Mouse (Mus musculus): Measurements from ENCODE around the gene Fbf1. TPM values are rescaled to one million over a fixed set of nuclear protein-coding genes. Genes with fewer than 3 reads are reported as not detected.

The Fbf1 gene
- total RNA-seq, 1 experiment from 2014 or later: 53.0 TPM

GRCm38 (mm10) chr11:116178411-116179121 is 10.6 kb upstream of the Fbf1 start:
- DNase-seq: no peak

- no peak for DNase-seq
Measured at GRCm38 (mm10) chr11:116176010-116176409, 8.0 kb upstream of the Fbf1 start.

- DNase-seq: peak; percentile 62
Measured at GRCm38 (mm10) chr11:116174775-116175448, 6.9 kb upstream of the Fbf1 start.

DNA sequence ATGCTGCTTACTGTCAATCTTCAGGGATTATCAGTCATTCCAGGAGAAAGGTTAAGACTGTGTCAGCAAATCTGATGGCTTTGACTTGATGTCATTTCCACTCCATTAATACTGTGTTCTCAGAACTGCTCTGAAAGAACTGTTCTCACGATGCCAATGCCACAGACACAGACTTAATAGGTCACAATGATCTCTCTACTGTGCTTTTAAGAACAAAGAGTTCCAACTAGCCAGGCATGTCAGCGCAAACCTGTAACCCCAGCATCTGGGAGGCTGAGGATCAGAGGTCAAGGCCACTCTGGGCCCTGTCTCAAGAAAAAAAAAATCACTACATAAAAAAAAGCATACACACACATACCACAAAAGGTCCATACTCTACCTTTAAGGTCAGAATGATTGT is 4.0 kb upstream of the Fbf1 start:
- DNase-seq: no peak

DNA sequence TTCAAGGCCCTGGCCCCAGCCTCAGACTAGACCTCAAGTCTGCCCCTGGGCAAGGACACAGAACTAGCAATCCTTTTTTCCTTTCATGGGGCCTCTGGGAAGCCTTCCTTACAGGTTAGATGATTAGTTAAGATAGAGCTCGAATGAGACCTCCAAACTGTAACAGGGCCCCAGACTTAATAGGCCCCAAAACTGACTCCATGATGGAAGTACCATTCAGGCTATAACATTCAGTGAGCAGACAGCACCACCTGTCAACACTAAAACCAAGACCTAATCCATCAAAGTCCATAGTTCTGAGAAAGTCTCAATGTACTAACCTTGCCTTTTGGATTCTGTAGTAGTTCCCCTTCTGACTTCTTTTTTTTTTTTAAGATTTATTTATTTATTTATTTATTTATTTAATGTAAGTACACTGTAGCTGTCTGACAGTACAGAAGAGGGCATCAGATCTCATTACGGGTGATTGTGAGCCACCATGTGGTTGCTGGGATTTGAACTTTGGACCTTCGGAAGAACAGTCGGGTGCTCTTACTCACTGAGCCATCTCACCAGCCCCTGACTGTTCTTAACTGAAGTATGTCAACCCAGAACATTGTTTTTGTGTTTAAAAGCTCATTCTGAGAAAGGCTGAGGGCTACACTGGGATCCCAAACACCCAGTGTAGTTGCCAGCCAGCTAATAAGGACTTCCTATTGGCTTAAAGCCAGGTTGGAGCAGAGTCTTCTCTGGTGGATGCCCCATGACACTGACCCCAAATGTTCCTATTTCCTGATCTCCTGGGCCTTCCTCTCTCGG is 2.2 kb upstream of the Fbf1 start:
- DNase-seq: no peak

GRCm38 (mm10) chr11:116169214-116169613 is 1.2 kb upstream of the Fbf1 start:
- no peak for DNase-seq

DNA sequence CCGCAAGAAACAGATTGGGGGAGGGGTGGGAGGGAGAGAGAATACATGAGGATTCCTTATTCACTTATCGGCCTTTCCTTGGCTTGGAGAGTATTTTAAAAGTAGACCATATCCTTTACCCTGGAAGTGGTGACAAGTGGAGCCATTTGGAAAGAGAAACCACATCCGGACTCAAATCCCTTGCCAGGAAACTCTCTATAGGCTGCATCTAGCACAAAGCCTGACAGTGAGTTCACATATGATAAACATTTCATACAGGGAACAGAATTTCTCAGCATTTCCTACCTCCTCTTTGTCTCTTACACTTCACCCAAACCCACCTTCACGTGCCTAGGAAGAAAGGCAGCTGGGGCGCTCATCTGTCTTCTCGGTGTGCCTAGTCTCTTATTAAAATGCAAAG is 734 bp downstream of the Fbf1 start:
- no peak for DNase-seq

GRCm38 (mm10) chr11:116163002-116163401 is 5.0 kb downstream of the Fbf1 start:
- DNase-seq: no peak

DNA sequence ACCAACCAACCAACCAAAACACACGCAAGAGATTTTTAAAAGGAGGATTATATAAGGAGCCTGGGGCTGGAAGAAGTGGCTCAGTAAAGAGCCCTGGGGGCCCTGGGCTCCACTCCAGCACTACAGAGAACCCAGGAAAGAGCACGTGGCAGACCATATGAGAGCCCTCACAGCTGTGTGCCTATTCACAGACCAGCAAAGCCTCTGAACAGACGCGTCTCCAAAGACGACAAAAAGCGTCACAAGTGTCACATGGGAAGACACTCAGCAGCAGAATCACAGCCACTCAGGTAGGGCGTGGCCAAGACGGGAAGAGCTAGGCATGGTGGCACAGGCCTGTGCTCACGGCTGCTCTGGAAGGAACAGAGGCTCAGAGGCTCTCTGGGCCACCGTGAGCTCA is 5.8 kb downstream of the Fbf1 start:
- no peak for DNase-seq

GRCm38 (mm10) chr11:116161312-116161711 is 6.7 kb downstream of the Fbf1 start:
- DNase-seq: no peak

DNA sequence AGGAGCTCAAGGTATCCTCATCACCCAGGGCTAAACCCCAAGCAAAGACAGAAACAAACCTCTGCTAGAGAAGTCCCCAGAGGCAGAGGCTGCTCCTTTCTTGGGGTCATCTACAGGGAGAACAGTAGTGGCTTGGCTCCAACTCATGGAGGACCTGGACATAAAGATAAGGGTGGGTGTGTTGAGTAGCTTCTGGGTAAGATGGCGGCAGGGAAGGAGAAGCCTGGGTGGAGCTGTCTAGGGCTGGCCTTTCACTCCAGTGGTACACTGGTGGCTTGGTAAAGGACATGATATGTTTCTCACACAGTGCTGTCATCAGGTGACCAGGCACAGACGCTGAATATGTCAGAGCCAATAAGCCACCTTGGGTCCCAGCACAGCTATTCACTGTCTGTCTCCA is 17.0 kb downstream of the Fbf1 start:
- DNase-seq: no peak

GRCm38 (mm10) chr11:116149341-116149740 is 18.6 kb downstream of the Fbf1 start:
- DNase-seq: no peak

DNA sequence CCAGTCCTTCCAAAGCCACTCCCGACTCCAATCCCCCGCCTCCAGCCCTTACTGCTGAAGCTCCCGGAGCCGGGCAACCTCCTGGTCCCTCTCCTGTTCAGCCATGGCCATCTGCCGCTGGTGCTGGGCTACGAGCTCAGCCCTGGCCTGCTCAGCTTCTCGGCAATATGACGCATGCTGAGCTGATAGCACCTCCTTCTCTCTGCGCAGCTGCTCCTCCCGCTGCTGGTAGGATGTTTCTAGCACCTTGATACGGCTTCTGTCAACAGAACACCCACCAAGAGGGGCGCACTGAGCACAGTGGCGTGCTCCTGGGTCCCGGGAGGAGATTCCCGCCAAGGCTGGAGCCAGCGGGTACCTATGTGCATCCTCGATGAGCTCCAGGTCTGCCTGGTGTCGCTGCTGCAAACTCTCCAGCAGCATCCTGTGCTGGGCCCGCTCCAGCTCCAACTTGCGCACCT is 19.2 kb downstream of the Fbf1 start:
- DNase-seq: no peak

- DNase-seq: peak; percentile 28
Measured at GRCm38 (mm10) chr11:116146294-116146985, 21.5 kb downstream of the Fbf1 start.

DNA sequence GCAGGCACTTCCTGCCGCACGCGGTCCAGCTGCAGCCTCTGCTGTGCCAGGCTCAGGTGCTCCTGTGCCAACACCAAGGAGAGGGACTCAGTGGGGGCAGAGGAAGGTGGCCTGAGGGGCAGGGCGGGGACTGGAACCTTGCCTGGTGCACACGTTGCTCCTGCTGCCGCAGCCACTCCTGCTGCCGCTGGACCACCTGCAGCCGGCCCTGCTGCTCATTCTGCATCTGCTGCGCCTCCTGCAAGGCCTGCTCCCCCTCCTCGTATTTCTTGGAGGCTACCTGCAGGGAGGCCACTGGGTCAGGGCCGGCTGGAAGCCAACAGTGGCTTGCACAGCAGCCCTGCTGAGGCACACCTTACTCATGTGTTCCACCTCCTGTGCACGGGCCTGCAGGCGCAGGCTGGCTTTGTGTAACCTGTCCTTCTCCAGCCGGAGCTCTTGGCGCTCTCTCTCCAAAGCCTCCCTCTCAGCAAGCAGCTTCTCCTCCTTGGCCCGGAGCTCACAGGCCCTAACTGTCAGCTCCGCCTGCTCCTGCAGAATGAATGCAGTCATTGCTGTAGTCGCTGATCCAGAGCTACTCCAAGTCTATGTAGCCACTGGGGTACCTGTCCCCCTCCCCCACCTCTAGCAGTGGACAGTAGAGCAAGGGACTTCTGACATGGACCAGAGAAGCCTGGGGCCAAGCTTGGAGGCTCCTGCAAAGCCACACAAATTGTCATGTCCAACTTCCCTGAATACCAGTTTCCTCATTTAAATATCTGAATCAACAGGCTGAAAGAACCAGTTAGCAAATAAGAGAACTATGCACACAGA is 22.3 kb downstream of the Fbf1 start:
- DNase-seq: no peak

DNA sequence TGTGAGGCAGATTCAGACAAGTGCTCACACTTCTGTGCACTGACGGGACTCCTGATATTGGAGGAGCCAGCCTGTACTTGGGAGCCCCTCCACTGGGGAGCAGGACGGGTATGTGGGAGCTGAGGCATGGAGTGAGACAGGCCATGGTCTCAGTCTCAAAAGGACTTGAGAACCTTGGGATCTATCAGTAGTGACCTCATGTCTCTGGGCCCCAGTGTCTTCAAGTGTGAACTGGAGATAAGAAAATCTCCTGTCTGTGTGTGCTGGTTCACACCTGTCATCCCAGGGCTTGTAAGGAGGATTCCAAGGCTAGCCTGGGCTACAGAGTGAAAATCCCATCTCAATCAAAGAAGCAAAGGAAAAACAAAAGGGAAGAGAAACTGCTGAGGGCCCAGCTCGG is 24.5 kb downstream of the Fbf1 start:
- DNase-seq: no peak

- DNase-seq: peak; percentile 50
Measured at GRCm38 (mm10) chr11:116142211-116142991, 25.6 kb downstream of the Fbf1 start.

DNA sequence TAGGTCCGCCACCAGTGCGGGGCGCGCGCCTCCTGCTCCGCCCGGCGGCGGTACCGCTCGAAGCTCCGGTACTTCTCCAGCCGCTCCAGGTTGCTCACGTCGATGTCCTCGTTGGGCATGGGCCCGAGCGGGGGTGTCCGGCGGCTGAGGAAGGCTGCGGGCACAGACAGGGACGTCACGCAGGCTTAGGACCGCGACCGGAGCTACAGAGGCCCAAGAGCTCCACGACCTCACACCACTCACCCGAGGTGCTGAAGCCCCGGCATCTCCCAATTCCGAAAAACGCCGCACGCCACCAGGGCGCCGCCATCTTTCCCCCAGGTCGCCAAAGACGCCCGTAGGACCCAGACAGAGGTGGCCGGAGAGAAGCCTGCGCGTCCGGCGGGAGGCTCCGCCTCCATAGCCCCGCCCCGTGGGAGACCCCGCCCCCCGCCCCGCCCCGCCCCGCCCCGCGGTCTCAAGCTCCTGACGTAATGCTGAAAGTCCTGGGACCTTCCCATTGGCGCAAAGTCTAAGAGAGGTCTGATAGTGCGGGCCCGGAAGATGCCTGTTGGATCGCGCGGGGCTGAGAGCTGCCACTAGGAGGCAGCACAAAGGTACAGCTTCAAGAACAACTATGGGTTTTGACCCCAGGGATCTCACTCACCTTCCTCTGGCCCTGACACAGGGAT is 29.4 kb downstream of the Fbf1 start, which contains the start of gene Mrpl38:
Gene Mrpl38 (minus strand): TSS at position 401 of the 671 bp plus-strand sequence.
- DNase-seq: peak; percentile 86

DNA sequence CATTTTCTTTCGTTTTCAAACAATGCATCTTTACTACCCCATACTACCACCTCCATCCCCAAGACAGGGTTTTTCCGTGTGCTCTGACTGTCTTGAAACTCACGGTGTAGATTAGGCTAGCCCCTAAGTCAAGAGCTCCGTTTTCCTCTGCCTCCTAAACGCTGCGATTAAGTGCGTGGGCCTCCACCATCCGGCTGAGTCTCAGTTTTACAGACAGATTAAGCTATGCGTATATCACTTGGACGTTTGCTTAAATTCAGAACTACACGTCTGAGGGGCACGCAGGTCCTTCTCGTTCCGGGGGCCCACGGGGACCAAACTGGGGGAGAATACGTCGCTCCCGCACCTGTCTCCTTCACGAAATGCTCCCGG is 29.9 kb downstream of the Fbf1 start:
- DNase-seq: no peak

DNA sequence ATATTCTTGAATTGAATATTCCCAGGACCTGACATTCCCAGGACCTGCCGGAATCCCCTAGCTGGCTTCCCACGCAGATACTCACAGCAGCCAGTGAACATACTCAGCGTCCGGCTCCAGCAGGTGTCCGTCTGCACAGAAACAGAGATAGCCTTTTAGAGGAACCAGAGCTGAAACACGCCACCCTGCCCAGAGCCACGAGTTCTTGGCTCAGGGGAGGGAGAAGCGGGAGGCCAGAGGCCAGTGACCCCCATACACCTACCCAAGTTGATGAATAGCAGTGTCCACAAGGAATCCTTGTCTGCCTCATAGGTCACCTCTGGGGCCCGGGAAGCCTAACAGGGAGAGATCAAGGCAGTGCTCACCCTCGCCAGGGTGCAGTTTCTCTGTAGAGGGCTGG is 33.8 kb downstream of the Fbf1 start:
- no peak for DNase-seq

All from adrenal gland, postnatal 25 days (tissue).